Mouse (Mus musculus) neural tube, embryonic 14.5 days (tissue): ENCODE measurements around the gene Micu1. TPM values are rescaled to one million over a fixed set of nuclear protein-coding genes. Genes with fewer than 3 reads are reported as not detected.

Experiments
- ATAC-seq: fragments of 200-750 bp; cut with Nextera tagmentation; 2 replicates; pipeline ENCODE4 v1.8.0; 2017; ENCODE audit warnings: low read depth, mild to moderate bottlenecking, moderate TSS enrichment, moderate library complexity
- H3K27ac ChIP-seq: fragments of 300-500 bp; sonication (generic); 2 replicates; pipeline ENCODE4 v1.5.1; 2014; ENCODE audit warnings: low read depth, mild to moderate bottlenecking, control low read depth, low read length, moderate library complexity, mixed read lengths
- H3K27me3 ChIP-seq: fragments of 300-500 bp; sonication (generic); 2 replicates; pipeline ENCODE4 v1.6.1; 2014; ENCODE audit warnings: low read length; ENCODE audit not compliant: control insufficient read depth, insufficient read depth
- H3K36me3 ChIP-seq: fragments of 300-500 bp; sonication (generic); 2 replicates; pipeline ENCODE4 v1.6.1; 2014; ENCODE audit warnings: low read length, mixed read lengths; ENCODE audit not compliant: control insufficient read depth, insufficient read depth
- H3K4me1 ChIP-seq: fragments of 300-500 bp; sonication (generic); 2 replicates; pipeline ENCODE4 v1.6.1; 2014; ENCODE audit warnings: low read length; ENCODE audit not compliant: control insufficient read depth, insufficient read depth
- H3K4me2 ChIP-seq: fragments of 300-500 bp; sonication (generic); 2 replicates; pipeline ENCODE4 v1.6.1; 2014; ENCODE audit warnings: mild to moderate bottlenecking, low read depth, low read length, control low read depth
- H3K4me3 ChIP-seq: fragments of 300-500 bp; sonication (generic); 2 replicates; pipeline ENCODE4 v1.5.1; 2014; ENCODE audit warnings: low read depth, low read length, control low read depth, mixed read lengths
- H3K9ac ChIP-seq: fragments of 300-500 bp; sonication (generic); replicated peaks from 2 replicates; pipeline ENCODE4 v1.6.1; 2014; ENCODE audit warnings: low read depth, mild to moderate bottlenecking, control low read depth, low read length, mixed read lengths
- H3K9me3 ChIP-seq: fragments of 300-500 bp; sonication (generic); 2 replicates; pipeline ENCODE4 v1.6.1; 2016; ENCODE audit warnings: low read length; ENCODE audit not compliant: control insufficient read depth
- WGBS: fragments of 180-500 bp; shearing (Covaris S2); extraction: QIAGEN DNeasy Blood & Tissue Kit; methylation state at CpG from one replicate; pipeline ENCODE4 v1.1.7; 2014; 5-methylcytosine and 5-hydroxymethylcytosine counted together
- polyA plus RNA-seq: library from polyadenylated mRNA; unstranded; fragments of >200 nt; fragmentation: Nextera tagmentation; extraction: Ambion mirVana; gene quantifications from 2 replicates; pipeline ENCODE4 v1.2.1, GENCODE M21; 2014

Micu1 gene
- polyA plus RNA-seq, 1 experiment from 2014 or later, result 93.9 TPM

DNA sequence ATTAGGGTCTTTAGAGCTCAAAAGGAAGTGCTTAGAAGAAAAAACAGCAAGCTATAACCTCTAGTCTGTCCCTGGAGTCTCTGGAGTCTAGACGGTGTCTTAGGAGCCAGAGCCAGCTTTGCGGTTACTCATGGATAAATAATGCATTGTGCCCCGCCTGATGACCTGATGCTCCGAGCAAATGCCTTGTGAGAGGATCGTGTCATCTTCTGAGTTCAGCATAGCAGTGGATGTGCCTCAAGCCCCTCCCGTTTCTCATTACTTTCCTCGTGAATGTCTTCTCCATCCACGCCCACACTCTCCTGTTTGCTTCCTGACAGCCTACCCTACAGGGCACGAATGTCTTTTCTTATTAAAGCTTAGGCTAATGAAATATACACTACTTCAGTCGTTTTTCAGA is 97.9 kb downstream of the Micu1 start:
- H3K27me3 ChIP-seq, result no peaks in the 10 kb centered on the region
- H3K9me3 ChIP-seq, result no peaks in the 10 kb centered on the region
- WGBS, result 25% methylated on average over 10 of the region's 10 CpGs
- H3K4me3 ChIP-seq, result no peak overlapping the region
- H3K36me3 ChIP-seq, result no peaks in the 10 kb centered on the region
- no peak overlapping the region for H3K27ac ChIP-seq
- H3K4me2 ChIP-seq, result no peak overlapping the region
- H3K4me1 ChIP-seq, result peaks cover 7% of the 10 kb centered on the region; the same call in 1 of the 2 replicates
- H3K9ac ChIP-seq, result no peak overlapping the region
- ATAC-seq, result 0 out of 2 replicates have a peak, but pooled peaks have one; percentile 52

DNA sequence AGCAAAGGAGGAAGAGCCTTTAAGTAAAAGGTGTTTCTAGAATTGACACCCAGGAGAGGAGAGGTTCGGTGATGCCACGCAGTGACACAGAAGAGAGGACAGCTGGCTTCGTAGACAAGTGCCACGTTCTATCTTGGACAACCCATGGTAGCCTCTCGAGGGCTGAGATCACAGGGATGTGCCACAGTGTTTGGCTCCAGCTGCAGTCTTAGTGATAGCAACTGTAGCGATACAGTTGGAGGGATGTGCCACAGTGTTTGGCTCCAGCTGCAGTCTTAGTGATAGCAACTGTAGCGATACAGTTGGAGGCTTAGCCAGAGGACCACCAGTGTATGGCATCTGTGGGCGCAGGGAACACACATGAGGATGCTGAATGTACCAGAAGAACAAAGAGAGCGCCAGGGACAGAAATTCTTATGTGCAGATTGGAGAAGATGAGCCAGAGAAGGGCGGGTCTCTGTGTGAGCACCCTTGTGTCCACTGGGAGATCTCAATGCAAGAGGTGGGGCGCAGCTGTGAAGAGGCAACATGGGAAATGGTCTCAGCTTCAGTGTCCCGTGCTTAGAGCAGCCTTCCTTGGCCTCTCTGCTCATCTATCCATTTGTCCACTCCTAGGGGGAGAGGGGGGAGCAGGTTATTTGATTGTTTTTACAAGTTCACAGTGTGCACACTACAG is 98.7 kb downstream of the Micu1 start:
- no peak for ATAC-seq
- Histone ChIP-seq H3K4me1 (peaks cover 7% of the 10 kb centered on the region; the same call in 1 of the 2 replicates), H3K36me3 (no peaks in the 10 kb centered on the region), H3K27me3 (no peaks in the 10 kb centered on the region), H3K4me3 (no peak overlapping the region), H3K27ac (no peak overlapping the region), H3K4me2 (no peak overlapping the region), H3K9ac (no peak overlapping the region), H3K9me3 (no peaks in the 10 kb centered on the region)
- 92% methylated on average over 12 of the region's 12 CpGs for WGBS

DNA sequence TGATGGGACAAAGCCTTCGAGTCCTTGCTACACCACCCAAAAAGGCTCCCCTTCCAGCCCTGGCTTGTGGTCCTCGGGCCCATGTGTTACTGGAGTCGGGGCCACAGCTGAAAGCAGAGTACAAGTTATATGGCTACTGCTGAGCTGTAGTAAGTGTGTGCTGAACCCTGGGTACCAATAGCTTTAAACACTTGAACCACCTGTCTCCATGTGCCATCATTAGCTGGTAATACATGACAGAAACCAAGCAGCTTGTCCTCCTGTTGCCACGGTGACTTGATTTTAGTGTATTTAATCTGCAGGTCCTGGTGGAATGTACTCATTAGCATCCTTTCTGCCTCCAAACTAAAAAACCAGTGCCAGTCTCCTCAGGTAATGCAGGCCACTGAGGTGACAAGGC is 106.4 kb downstream of the Micu1 start:
- H3K9me3 ChIP-seq, result no peaks in the 10 kb centered on the region
- peak; percentile 48; the same call in 1 of the 2 replicates for ATAC-seq
- no peaks in the 10 kb centered on the region for H3K36me3 ChIP-seq
- H3K4me2 ChIP-seq, result no peak overlapping the region
- WGBS, result 70% methylated on average over 4 of the region's 4 CpGs
- H3K27me3 ChIP-seq, result no peaks in the 10 kb centered on the region
- peaks cover 5% of the 10 kb centered on the region; the same call in 1 of the 2 replicates for H3K4me1 ChIP-seq
- H3K9ac ChIP-seq, result no peak overlapping the region
- H3K4me3 ChIP-seq, result no peak overlapping the region
- no peak overlapping the region; the same call in 1 of the 2 replicates for H3K27ac ChIP-seq

DNA sequence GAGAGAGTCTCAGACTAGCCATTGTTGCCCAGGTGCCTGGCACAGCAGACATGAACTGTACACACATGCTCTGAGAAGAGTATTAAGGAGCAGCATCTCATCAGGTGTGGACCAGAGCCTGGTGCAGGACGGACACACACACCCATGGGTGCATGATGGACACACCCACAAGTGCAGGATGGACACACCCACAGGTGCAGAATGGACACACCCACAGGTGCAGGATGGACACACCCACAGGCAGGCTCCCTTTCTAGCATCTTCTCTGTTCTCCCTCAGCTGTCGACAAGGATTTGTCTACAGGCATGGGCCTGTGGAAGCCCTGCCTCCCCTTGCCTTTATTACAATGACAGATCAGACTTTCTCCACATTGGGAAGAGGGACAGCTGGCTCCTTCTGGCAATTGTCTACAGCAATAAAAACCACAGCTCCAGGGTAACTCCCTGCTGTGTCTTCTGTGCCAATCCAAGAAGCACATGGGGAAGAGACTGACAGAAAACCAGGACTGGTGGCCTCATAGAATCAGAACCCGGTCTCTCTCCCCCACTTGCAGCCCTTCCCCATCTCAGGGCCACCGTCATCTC is 107.8 kb downstream of the Micu1 start:
- WGBS, result 55% methylated on average over 4 of the region's 4 CpGs
- Histone ChIP-seq H3K27ac (no peak overlapping the region), H3K4me3 (no peak overlapping the region), H3K9ac (no peak overlapping the region), H3K27me3 (no peaks in the 10 kb centered on the region), H3K4me2 (no peak overlapping the region), H3K9me3 (no peaks in the 10 kb centered on the region), H3K36me3 (no peaks in the 10 kb centered on the region), H3K4me1 (peaks cover 5% of the 10 kb centered on the region; the same call in 1 of the 2 replicates)
- ATAC-seq, result no peak

DNA sequence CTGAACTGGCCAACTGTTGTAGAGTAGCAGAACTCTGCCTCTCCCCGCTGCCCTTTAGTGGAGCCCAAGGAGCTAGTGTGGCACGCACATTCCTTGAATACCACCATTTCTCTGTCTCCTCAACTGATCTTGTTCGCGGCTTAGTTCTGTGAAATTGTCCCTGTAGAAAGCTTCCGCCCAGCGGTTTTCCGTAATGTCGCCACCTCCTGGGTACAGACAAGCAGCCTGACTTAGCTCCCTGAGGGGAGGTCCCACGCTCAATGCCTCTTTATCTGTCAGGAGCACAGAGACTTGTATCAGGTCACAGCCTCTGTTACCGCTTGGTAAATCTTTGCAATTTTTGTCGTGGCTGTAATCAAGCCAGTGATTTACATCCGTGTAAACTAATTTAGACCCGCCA is 110.7 kb downstream of the Micu1 start:
- H3K27ac ChIP-seq, result no peak overlapping the region
- H3K27me3 ChIP-seq, result no peaks in the 10 kb centered on the region
- H3K9me3 ChIP-seq, result no peaks in the 10 kb centered on the region
- WGBS, result 14% methylated on average over 13 of the region's 13 CpGs
- H3K4me3 ChIP-seq, result no peak overlapping the region
- no peak for ATAC-seq
- no peaks in the 10 kb centered on the region for H3K36me3 ChIP-seq
- H3K9ac ChIP-seq, result no peak overlapping the region
- no peak overlapping the region for H3K4me2 ChIP-seq
- H3K4me1 ChIP-seq, result peaks cover 5% of the 10 kb centered on the region; the same call in 1 of the 2 replicates

GRCm38 (mm10) chr10:59813759-59814158 is 111.5 kb downstream of the Micu1 start:
- no peak overlapping the region for H3K9ac ChIP-seq
- H3K4me1 ChIP-seq, result peaks cover 5% of the 10 kb centered on the region; the same call in 1 of the 2 replicates
- no peak overlapping the region for H3K4me3 ChIP-seq
- WGBS, result 89% methylated on average over 9 of the region's 9 CpGs
- H3K4me2 ChIP-seq, result no peak overlapping the region
- no peak overlapping the region for H3K27ac ChIP-seq
- no peak for ATAC-seq
- no peaks in the 10 kb centered on the region for H3K9me3 ChIP-seq
- no peaks in the 10 kb centered on the region for H3K36me3 ChIP-seq
- no peaks in the 10 kb centered on the region for H3K27me3 ChIP-seq

- 78% methylated on average over 7 of the region's 7 CpGs for WGBS
- Histone ChIP-seq H3K27ac (no peak overlapping the region), H3K36me3 (no peaks in the 10 kb centered on the region), H3K9me3 (no peaks in the 10 kb centered on the region), H3K4me1 (peaks cover 5% of the 10 kb centered on the region; the same call in 1 of the 2 replicates), H3K4me2 (no peak overlapping the region), H3K9ac (no peak overlapping the region), H3K4me3 (no peak overlapping the region), H3K27me3 (no peaks in the 10 kb centered on the region)
- no peak for ATAC-seq
Observed at GRCm38 (mm10) chr10:59814505-59815155, 112.4 kb downstream of the Micu1 start.

DNA sequence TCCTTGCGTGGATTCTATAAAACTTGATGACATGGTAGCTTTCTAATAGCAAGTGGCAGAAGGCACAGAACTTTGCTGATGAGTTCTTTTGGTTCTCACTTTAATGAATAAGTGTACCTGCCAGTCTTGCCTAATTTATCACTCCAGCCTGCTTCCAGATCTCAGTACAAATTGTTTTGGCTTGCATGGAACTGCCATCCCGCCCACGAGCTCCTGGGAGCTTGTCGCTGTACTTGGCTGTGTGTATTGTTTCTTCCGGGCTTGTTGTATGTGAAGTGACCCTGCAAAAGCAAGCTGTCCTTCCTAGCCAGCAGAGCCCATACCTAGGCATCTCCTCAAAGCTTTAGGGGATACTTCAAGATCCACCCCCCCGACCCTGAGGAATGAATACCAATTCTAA is 114.3 kb downstream of the Micu1 start:
- ATAC-seq, result no peak
- Histone ChIP-seq H3K4me3 (no peak overlapping the region), H3K4me1 (peaks cover 5% of the 10 kb centered on the region; the same call in 1 of the 2 replicates), H3K36me3 (no peaks in the 10 kb centered on the region), H3K4me2 (no peak overlapping the region), H3K27me3 (no peaks in the 10 kb centered on the region), H3K9ac (no peak overlapping the region), H3K27ac (no peak overlapping the region), H3K9me3 (no peaks in the 10 kb centered on the region)
- 72% methylated on average over 6 of the region's 6 CpGs for WGBS

DNA sequence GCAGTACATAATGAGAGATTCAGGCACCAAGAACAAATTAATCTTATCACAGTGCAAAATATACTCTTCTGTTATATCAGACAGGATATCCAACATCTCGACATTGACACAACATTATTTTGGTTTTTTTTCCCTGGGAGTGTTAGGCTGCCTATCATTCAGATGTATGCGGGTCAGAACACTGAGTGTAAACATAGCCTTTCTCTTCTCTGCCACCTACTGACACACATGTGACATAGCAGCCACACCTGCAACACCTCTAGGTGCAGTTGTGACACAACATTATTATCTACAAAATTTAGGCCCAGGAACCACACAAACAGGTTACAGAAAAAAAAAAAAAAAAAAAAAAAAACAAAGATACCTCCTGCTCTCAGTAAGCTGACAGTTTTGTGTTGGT is 115.3 kb downstream of the Micu1 start:
- whole genome bisulfite sequencing, result 43% methylated on average over 2 of the region's 2 CpGs
- Histone ChIP-seq H3K4me3 (no peak overlapping the region), H3K4me1 (peaks cover 5% of the 10 kb centered on the region; the same call in 1 of the 2 replicates), H3K9me3 (no peaks in the 10 kb centered on the region), H3K4me2 (no peak overlapping the region), H3K27ac (no peak overlapping the region), H3K9ac (no peak overlapping the region), H3K36me3 (no peaks in the 10 kb centered on the region), H3K27me3 (no peaks in the 10 kb centered on the region)
- no peak for ATAC-seq
